Mouse (Mus musculus): ENCODE results near the gene Ahnak.

DNA sequence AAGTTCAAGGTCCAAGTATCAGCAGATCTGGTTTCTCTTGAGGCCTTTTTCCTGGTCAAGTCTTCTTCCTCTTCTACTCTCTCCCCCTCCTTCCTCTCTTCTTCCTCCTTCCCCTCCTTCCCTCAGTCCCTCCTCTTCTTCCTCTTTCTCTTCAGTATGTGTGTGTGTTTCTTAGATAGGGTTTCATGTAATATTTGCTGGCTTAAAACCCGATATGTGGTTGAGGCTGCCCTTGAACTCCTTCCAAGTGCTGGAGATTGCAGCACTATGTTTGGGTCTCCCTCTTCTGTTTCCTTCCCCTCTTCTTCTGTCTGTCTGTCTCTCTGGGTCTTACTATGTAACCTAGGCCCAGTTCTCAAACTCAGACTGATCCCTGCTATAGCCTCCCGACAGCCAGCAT lies 73.7 kb downstream of the Ahnak start:
- no peak for TF ChIP-seq SMC3 (IDR thresholded peaks at IDR 0.05; ENCODE audit: low read depth, low read length)
- TF ChIP-seq MYB (IDR thresholded peaks at IDR 0.05; ENCODE audit: low read depth, low read length): no peak
- TF ChIP-seq JUND (IDR thresholded peaks at IDR 0.05; ENCODE audit: low read depth, low read length): no peak
- no peak for TF ChIP-seq CTCF (IDR thresholded peaks at IDR 0.05 in 2 of 3, conservative IDR thresholded peaks at IDR 0.05 in 1 of 3; ENCODE audit: control insufficient read depth in 1 of 3, insufficient read depth in 1 of 3, low read depth in 2 of 3, low read length in 3 of 3, poor library complexity in 1 of 3, severe bottlenecking in 1 of 3)
- no peak for TF ChIP-seq USF1 (IDR thresholded peaks at IDR 0.05; ENCODE audit: low read depth, low read length)
- TF ChIP-seq GABPA (IDR thresholded peaks at IDR 0.05; ENCODE audit: low read depth, low read length): no peak
- no peak for TF ChIP-seq NRF1 (IDR thresholded peaks at IDR 0.05; ENCODE audit: insufficient read depth, low read depth, low read length, poor library complexity, severe bottlenecking)
- no peak for TF ChIP-seq POLR2A (IDR thresholded peaks at IDR 0.05; ENCODE audit: control insufficient read depth in 1 of 2, insufficient read depth in 1 of 2, low read depth in 1 of 2, low read length in 2 of 2, poor library complexity in 1 of 2)
- TF ChIP-seq MXI1 (IDR thresholded peaks at IDR 0.05; ENCODE audit: low read depth, low read length): no peak

All from MEL (cell line).